Mouse (Mus musculus): ENCODE results near the gene Gse1.

The Gse1 gene

GRCm38 (mm10) chr8:120472230-120472629 lies 244.0 kb downstream of the Gse1 start:
- DNase-seq (ENCODE audit: extremely low read depth, insufficient read length, low spot score): no peak

GRCm38 (mm10) chr8:120473729-120474364 lies 245.6 kb downstream of the Gse1 start:
- DNase-seq (ENCODE audit: extremely low read depth, insufficient read length, low spot score): no peak

GRCm38 (mm10) chr8:120474496-120475235 lies 246.4 kb downstream of the Gse1 start:
- DNase-seq (ENCODE audit: extremely low read depth, insufficient read length, low spot score): no peak

- no peak for DNase-seq (ENCODE audit: extremely low read depth, insufficient read length, low spot score)
Measured at GRCm38 (mm10) chr8:120475462-120476201, 247.4 kb downstream of the Gse1 start.

GRCm38 (mm10) chr8:120476711-120477575 lies 248.7 kb downstream of the Gse1 start:
- DNase-seq (ENCODE audit: extremely low read depth, insufficient read length, low spot score): no peak

DNA sequence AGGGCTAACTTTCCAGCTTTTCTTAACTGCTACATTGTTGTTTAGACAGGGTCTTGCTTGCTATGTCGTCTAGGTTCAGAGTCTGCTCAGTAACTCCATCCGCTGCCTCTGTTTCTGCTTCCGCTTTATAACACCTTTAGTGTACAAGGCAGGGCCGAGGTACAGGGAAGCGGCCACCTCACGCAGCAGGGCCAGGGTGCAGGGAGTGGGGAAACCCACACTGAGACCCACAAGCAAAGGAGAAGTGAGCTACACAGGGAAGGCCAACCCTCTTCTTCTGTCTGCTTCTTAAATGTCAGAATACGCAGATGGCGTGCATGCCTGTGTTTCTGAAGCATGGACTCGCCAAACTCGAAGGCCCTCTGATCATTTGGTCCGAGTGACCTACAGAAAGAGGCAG lies 250.5 kb downstream of the Gse1 start:
- DNase-seq (ENCODE audit: extremely low read depth, insufficient read length, low spot score): no peak

- DNase-seq (ENCODE audit: extremely low read depth, insufficient read length, low spot score): no peak
Measured at GRCm38 (mm10) chr8:120479691-120480090, 251.4 kb downstream of the Gse1 start.

- no peak for DNase-seq (ENCODE audit: extremely low read depth, insufficient read length, low spot score)
Measured at GRCm38 (mm10) chr8:120482015-120482689, 253.9 kb downstream of the Gse1 start.

- no peak for DNase-seq (ENCODE audit: extremely low read depth, insufficient read length, low spot score)
Measured at GRCm38 (mm10) chr8:120484460-120484859, 256.2 kb downstream of the Gse1 start.

DNA sequence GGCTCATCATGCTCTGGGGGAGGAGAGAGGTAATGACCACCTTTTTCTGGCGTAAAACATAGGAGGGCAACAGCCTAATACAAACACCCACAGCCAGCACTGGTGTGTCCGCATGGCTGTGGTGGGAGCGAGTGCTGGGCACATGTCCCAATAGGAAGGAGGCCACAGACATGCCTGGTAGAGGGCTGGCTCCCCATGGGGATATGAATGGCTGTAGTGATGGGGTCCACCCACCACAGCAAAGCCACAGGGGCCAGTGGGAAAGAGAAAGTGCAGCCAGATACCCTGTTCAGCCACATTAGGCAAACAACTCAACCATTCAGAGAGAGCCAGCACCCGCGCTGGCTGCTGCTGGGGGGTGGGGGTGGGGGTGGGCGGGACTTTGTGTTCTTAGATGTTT lies 256.9 kb downstream of the Gse1 start:
- DNase-seq (ENCODE audit: extremely low read depth, insufficient read length, low spot score): no peak

GRCm38 (mm10) chr8:120485551-120486476 lies 257.6 kb downstream of the Gse1 start:
- no peak for DNase-seq (ENCODE audit: extremely low read depth, insufficient read length, low spot score)

DNA sequence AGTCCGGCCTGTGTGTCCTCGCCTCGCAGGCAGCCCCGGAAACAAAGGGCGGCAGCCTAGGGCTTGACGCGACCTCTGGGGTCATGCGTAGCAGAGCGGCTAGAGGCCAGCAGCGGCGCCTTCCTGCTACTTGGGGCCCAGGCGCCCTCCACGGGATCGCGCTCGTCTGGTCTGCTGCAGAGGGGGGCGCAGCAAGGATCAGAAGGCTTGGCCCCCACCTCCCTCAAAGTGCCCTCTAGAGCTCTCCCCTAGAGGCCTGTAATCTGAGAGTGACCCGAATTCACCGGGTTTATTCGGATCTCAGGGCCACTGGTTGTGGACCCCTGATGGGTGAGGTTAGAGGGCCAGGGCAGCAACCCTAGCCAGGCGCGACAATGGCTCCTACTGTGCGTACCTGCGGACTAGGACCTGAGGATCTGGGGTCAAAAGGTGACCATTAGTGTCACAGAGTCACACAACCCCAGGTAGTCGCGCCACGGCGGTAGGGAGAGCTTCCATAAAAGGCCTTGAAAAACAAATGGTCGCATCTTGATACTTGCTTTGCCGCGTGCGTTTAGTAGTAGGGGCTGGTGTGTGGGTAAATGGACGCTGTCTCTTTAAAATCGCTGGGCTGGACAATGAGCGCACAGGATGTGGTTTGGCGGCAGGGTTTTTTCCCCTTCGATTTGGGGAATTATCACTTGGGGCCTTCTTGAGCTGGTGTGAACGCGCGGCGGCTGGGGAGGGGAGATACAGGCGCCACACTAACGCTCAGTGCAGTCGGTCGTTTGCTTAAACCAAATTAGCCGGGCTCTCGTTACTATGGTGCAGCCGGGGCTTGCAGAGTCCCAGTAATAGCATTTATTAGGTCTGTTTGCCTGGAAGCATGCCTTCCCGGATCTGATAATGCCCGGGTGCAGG lies 258.5 kb downstream of the Gse1 start:
- DNase-seq (ENCODE audit: extremely low read depth, insufficient read length, low spot score): no peak

GRCm38 (mm10) chr8:120487377-120487728 lies 259.1 kb downstream of the Gse1 start:
- no peak for DNase-seq (ENCODE audit: extremely low read depth, insufficient read length, low spot score)

DNA sequence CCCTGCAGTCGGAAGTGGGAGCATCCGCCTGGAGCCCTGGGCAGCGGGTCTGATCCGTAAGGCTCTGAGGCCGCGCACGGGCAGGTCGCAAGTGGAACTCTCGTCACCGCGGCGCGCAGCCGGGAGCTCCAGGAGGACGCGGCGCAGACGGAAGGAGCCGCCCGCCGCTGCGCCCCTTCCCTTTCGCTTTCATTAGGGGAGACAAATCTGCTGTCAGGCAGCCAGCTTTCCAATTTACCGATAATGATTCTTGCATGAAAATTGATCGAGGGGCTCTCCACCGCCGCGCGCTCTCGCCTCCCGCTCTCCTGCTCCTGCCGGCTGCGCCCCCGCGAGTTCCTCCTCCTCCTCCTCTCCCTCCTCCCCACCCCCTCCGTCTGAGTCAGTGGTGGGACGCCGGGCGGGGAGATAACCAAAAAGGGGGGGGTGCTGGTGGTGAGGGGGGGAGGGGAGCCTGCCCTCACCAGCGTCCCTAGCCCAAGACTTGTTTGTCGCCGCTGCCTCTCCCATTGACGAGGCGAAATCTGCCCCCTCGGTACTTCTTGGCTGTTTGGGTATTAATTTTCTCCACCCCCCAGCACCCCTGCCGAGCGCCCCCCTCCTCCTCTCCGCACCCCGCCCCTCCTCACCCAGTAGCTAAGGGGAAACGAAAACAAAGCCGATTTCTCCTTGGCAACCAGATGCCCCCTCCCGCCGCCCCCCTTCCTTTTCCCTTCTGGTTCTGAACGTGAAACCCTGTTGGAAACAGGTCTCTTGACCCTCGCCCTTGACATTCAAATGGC lies 259.7 kb downstream of the Gse1 start:
- DNase-seq (ENCODE audit: extremely low read depth, insufficient read length, low spot score): no peak

DNA sequence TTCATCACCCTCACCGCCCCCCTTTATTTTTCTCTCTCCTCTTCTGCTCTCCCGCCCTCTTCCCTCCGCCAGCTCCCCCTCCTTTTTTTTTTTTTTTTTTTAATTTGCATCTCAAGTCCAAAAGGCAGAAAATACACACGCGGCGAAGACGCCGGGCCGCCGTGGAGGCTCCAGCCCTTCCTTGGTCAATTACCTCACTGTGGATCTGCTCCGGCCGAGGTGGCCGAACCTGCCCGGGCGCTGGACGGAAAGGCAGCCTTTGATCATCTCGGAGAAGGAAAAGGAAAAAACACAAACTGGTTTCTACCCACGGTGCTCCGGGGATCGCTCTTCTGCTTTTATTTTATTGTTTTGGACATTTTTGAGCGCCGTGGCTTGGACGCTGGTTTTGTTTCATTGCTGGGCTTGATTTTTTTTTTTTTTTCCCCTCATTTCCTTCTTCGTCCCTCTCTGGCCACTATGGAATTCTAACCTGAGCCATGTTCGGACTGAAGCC lies 260.4 kb downstream of the Gse1 start:
- DNase-seq (ENCODE audit: extremely low read depth, insufficient read length, low spot score): no peak

GRCm38 (mm10) chr8:120489142-120489754 lies 261.0 kb downstream of the Gse1 start:
- DNase-seq (ENCODE audit: extremely low read depth, insufficient read length, low spot score): no peak

GRCm38 (mm10) chr8:120489771-120490281 lies 261.6 kb downstream of the Gse1 start:
- DNase-seq (ENCODE audit: extremely low read depth, insufficient read length, low spot score): no peak

Data from 3134 (cell line).